Mouse (Mus musculus) embryonic facial prominence, embryonic 11.5 days (tissue): ENCODE measurements at regions not wholly inside any gene's neighbourhood (a gene's known extent, or its start where the extent isn't known, plus 50 kb on each side); places are given as distances from the start of the nearest gene placed in this dataset.

Experiments used
- ATAC-seq: fragments of 200-750 bp; cut with Nextera tagmentation; replicated peaks from 2 replicates; pipeline ENCODE4 v1.8.0; 2017; ENCODE audit warnings: low read depth; ENCODE audit not compliant: insufficient number of reproducible peaks, low FRiP score, low TSS enrichment
- DNase-seq: peaks from one replicate; pipeline ENCODE4 v3.0.0-alpha.2; 2015; ENCODE audit warnings: low spot score
- H3K27ac ChIP-seq: fragments of 300-500 bp; sonication (generic); replicated peaks from 2 replicates; pipeline ENCODE4 v1.5.1; 2014; ENCODE audit warnings: mild to moderate bottlenecking, low read depth, low read length, control low read depth
- H3K27me3 ChIP-seq: fragments of 300-500 bp; sonication (generic); 2 replicates; pipeline ENCODE4 v1.6.1; 2014; ENCODE audit warnings: mild to moderate bottlenecking, low read length, moderate library complexity, mixed read lengths; ENCODE audit not compliant: control insufficient read depth, insufficient read depth
- H3K36me3 ChIP-seq: fragments of 300-500 bp; sonication (generic); replicated peaks from 2 replicates; pipeline ENCODE4 v1.6.1; 2014; ENCODE audit warnings: low read depth, mild to moderate bottlenecking, low read length, moderate library complexity, mixed read lengths; ENCODE audit not compliant: control insufficient read depth, insufficient read depth
- H3K4me1 ChIP-seq: fragments of 300-500 bp; sonication (generic); 2 replicates; pipeline ENCODE4 v1.6.1; 2014; ENCODE audit warnings: low read length, mixed read lengths; ENCODE audit not compliant: control insufficient read depth, insufficient read depth
- H3K4me2 ChIP-seq: fragments of 300-500 bp; sonication (generic); 2 replicates; pipeline ENCODE4 v1.6.1; 2014; ENCODE audit warnings: low read depth, mild to moderate bottlenecking, control low read depth, low read length, moderate library complexity
- H3K4me3 ChIP-seq: fragments of 300-500 bp; sonication (generic); 2 replicates; pipeline ENCODE4 v1.5.1; 2014; ENCODE audit warnings: low read depth, low read length, control low read depth
- H3K9ac ChIP-seq: fragments of 300-500 bp; sonication (generic); replicated peaks from 2 replicates; pipeline ENCODE4 v1.6.1; 2014; ENCODE audit warnings: mild to moderate bottlenecking, control low read depth, low read length
- H3K9me3 ChIP-seq: fragments of 300-500 bp; sonication (generic); replicated peaks from 2 replicates; pipeline ENCODE4 v1.6.1; 2016; ENCODE audit warnings: mild to moderate bottlenecking, low read length, inconsistent platforms, mixed read lengths; ENCODE audit not compliant: control insufficient read depth
- WGBS: fragments of 180-500 bp; shearing (Covaris S2); extraction: QIAGEN DNeasy Blood & Tissue Kit; methylation state at CpG from one replicate; pipeline ENCODE4 v1.1.7; 2014; 5-methylcytosine and 5-hydroxymethylcytosine counted together

GRCm38 (mm10) chr12:7876302-7877063 is 101.0 kb upstream of the Apob start:
- no peaks in the 10 kb centered on the region for H3K27me3 ChIP-seq
- no peak for ATAC-seq
- no peaks in the 10 kb centered on the region for H3K4me1 ChIP-seq
- WGBS: 90% methylated on average over 11 of the region's 11 CpGs
- no peak overlapping the region for H3K27ac ChIP-seq
- DNase-seq: no peak
- no peaks in the 10 kb centered on the region for H3K36me3 ChIP-seq
- H3K4me3 ChIP-seq: no peak overlapping the region
- no peak overlapping the region for H3K9ac ChIP-seq
- H3K4me2 ChIP-seq: no peak overlapping the region
- H3K9me3 ChIP-seq: no peaks in the 10 kb centered on the region

- no peaks in the 10 kb centered on the region for H3K36me3 ChIP-seq
- no peak overlapping the region for H3K4me3 ChIP-seq
- H3K27ac ChIP-seq: no peak overlapping the region
- DNase-seq (no peak), ATAC-seq (no peak)
- no peaks in the 10 kb centered on the region for H3K4me1 ChIP-seq
- H3K9me3 ChIP-seq: no peaks in the 10 kb centered on the region
- H3K27me3 ChIP-seq: no peaks in the 10 kb centered on the region
- no peak overlapping the region for H3K4me2 ChIP-seq
- H3K9ac ChIP-seq: no peak overlapping the region
- WGBS: 90% methylated on average over 5 of the region's 5 CpGs
These were observed 98.7 kb upstream of the Apob start for GRCm38 (mm10) chr12:7878761-7879160.

DNA sequence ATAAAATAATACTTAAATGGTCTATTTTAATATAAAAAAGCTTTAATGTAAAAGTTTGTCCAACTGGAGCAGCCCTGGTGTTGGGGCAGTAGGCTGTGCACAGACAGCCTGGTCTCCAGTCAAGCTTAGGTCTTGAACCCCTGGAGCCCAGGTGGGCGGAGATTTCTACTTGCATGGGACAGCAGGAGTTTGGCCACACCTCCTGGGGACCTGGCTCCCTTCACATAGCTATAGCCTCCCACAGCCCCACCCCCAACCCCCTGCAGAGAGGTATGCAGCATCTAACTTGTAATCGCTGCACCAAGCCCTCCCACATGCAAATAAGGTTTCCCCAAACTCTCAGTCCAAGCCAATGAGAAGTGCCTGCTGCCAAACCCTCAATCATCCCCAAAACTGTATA is 81.3 kb upstream of the Apob start:
- ATAC-seq: no peak
- WGBS: 47% methylated on average over 2 of the region's 2 CpGs
- H3K4me2 ChIP-seq: no peak overlapping the region
- H3K27me3 ChIP-seq: no peaks in the 10 kb centered on the region
- no peaks in the 10 kb centered on the region for H3K36me3 ChIP-seq
- DNase-seq: no peak
- no peak overlapping the region for H3K27ac ChIP-seq
- no peak overlapping the region for H3K4me3 ChIP-seq
- H3K9me3 ChIP-seq: no peaks in the 10 kb centered on the region
- H3K4me1 ChIP-seq: no peaks in the 10 kb centered on the region
- no peak overlapping the region for H3K9ac ChIP-seq

- no peaks in the 10 kb centered on the region for H3K36me3 ChIP-seq
- no peak for DNase-seq
- H3K4me2 ChIP-seq: no peak overlapping the region
- no peak overlapping the region for H3K27ac ChIP-seq
- no peaks in the 10 kb centered on the region for H3K4me1 ChIP-seq
- H3K4me3 ChIP-seq: no peak overlapping the region
- no peaks in the 10 kb centered on the region for H3K27me3 ChIP-seq
- no peak overlapping the region for H3K9ac ChIP-seq
- H3K9me3 ChIP-seq: no peaks in the 10 kb centered on the region
- 87% methylated on average over 2 of the region's 2 CpGs for WGBS
- no peak for ATAC-seq
These were observed 72.1 kb upstream of the Apob start for GRCm38 (mm10) chr12:7905329-7905728.

DNA sequence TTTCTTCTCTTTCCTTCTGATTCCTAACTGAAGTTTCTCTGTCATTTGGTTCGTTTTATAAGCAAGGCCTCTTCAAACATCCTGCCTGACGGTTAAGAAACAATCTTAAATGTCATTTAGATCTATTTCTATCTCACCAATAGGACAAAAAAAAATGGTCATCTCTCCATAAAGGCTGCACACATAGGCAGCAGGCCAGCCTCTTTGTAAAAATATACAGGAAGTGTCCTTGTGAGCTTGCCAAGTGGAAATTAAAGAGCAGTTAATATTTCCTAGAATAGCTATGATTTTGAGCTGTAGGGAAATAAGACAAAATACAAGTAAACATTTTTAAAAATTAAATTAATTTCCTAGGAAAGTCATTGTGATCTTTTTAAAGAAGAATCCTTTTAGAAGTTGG is 70.6 kb upstream of the Apob start:
- DNase-seq (no peak), ATAC-seq (no peak)
- Histone ChIP-seq H3K27ac (no peak overlapping the region), H3K9me3 (no peaks in the 10 kb centered on the region), H3K36me3 (no peaks in the 10 kb centered on the region), H3K4me1 (no peaks in the 10 kb centered on the region), H3K4me2 (no peak overlapping the region), H3K27me3 (no peaks in the 10 kb centered on the region), H3K9ac (no peak overlapping the region), H3K4me3 (no peak overlapping the region)
- 80% methylated on average over 2 of the region's 2 CpGs for WGBS

- WGBS: 75% methylated on average over 9 of the region's 9 CpGs
- H3K4me1 ChIP-seq: no peaks in the 10 kb centered on the region
- ATAC-seq: no peak
- H3K4me3 ChIP-seq: no peak overlapping the region
- no peak overlapping the region for H3K27ac ChIP-seq
- no peaks in the 10 kb centered on the region for H3K9me3 ChIP-seq
- no peaks in the 10 kb centered on the region for H3K27me3 ChIP-seq
- H3K4me2 ChIP-seq: no peak overlapping the region
- no peak overlapping the region for H3K9ac ChIP-seq
- DNase-seq: no peak
- no peaks in the 10 kb centered on the region for H3K36me3 ChIP-seq
These were observed 67.6 kb upstream of the Apob start for GRCm38 (mm10) chr12:7909746-7910360.

DNA sequence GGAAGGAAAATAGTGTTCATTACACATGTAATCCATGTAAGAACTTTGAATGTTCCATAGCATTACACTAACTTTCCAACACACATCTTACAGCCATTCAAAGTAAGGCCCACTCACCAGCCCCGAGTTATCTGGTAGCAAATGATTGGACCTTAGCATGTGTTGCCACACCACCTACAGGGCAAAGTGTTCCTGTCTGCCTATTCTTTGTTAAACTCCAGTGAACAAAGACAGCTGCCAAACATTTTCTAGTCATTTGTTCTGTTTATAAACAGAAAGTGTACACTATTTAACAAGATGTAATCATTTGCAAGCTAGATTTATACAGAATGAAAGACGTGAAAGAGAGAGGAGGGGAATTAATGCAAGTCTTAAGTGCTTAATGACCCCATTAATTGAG is 66.9 kb upstream of the Apob start:
- no peak overlapping the region for H3K27ac ChIP-seq
- H3K9ac ChIP-seq: no peak overlapping the region
- no peaks in the 10 kb centered on the region for H3K36me3 ChIP-seq
- no peak overlapping the region for H3K4me3 ChIP-seq
- DNase-seq: no peak
- ATAC-seq: no peak
- H3K9me3 ChIP-seq: no peaks in the 10 kb centered on the region
- WGBS: 62% methylated on average over 2 of the region's 2 CpGs
- H3K27me3 ChIP-seq: no peaks in the 10 kb centered on the region
- H3K4me1 ChIP-seq: no peaks in the 10 kb centered on the region
- no peak overlapping the region for H3K4me2 ChIP-seq

- Histone ChIP-seq H3K4me2 (no peak overlapping the region), H3K36me3 (no peaks in the 10 kb centered on the region), H3K4me1 (no peaks in the 10 kb centered on the region), H3K27ac (no peak overlapping the region), H3K9me3 (no peaks in the 10 kb centered on the region), H3K27me3 (no peaks in the 10 kb centered on the region), H3K9ac (no peak overlapping the region), H3K4me3 (no peak overlapping the region)
- DNase-seq (no peak), ATAC-seq (no peak)
- WGBS: 87% methylated on average over 1 of the region's 1 CpGs
These were observed 59.1 kb upstream of the Apob start for GRCm38 (mm10) chr12:7918385-7918784.
